Mouse (Mus musculus): Measurements from ENCODE around the gene Sart3.
"Not testable (repeated sequence)": the region's sequence is repeated elsewhere in the genome, so short reads cannot be mapped to it uniquely, and the experiment has no call there.

The Sart3 gene

DNA sequence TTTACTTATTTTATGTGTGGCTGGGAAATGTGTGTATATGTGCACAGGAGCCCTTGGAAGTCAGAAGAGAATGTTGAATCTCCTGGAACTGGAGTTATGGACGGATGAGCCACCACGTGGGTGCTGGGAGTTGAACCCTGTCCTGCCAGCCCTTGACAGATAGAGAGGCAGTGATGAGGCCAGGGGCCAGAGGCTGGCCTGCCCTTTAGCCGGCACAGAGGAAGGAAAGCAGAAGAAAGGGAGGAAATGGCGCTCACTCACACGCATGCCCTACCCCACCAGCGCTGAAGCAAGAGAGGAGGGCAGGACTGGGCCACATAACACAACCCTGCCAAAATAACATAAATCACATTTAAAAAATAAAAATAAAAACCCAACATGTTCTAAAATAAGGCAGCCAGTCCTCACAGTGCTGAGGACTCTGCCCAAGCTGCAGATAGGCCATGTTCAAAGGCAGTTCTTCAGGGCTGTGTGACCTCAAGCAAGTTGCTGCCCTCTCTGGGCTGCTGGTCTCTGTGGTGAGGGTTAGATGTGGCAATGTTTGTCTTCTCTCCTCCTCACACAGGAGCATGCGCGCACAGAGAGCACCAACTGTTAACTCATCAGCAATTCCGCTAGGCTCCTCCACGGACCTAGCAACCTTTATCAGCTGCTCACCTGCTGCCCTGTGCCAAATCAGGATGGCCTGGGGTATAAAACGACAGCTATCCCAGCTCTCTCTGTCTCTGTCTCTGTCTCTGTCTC is 18.3 kb upstream of the Sart3 start:
- peak; percentile 75 for DNase-seq (ENCODE audit: low spot score)

DNA sequence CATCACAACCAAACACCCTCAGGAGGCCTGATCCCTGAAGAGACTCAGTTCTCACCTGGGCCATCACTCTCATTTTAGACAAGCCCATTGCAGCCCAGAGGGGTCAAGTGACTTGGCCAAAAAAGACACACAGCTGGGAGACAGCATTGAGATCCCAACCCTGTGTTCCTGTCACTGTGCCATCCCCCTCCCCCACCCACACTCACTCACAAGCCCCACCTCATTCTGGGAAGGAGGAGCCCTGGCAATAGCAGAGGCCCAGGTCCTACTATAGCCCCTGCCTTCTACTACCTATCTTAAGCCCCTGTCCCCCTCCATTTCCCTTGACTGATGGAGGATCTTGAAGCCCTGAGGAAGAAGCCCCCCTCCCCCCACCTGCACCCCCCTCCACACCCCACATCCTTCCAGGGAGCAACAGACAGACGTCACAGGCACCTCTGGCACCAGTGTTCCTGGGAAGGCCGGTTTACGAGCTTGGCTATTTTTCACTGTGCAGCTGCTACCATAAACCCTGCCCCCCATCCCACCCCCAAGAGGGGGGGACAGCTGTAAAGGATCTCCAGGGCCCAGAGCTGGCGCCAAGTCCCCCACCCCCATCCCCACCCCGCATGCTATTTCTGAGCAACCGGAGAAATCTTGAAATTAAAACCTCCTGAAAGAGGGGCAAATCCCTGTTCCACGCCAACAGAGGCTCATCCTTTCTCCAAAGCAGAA is 16.9 kb upstream of the Sart3 start:
- peak; percentile 24 for DNase-seq (ENCODE audit: low spot score)

DNA sequence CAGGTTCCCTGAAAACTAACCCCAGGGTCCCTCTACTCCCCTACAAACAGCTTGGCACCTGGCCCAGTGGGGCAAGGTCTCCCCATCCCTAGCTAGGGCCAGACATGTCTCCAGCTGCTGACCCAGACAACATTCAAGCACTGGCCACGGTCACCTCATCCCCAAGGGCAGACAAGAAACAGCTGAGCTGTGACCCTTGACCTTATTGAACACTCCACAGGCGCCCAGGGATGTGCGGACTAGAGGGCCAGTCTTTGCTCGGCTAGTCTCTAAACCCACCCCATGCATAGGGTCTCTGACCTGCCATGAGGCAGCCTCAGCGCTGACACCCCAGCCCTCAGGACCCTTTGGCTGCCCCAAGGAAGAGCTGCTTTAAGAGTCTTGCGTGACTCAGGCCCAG is 16.3 kb upstream of the Sart3 start:
- peak; percentile 27 for DNase-seq (ENCODE audit: low spot score)

DNA sequence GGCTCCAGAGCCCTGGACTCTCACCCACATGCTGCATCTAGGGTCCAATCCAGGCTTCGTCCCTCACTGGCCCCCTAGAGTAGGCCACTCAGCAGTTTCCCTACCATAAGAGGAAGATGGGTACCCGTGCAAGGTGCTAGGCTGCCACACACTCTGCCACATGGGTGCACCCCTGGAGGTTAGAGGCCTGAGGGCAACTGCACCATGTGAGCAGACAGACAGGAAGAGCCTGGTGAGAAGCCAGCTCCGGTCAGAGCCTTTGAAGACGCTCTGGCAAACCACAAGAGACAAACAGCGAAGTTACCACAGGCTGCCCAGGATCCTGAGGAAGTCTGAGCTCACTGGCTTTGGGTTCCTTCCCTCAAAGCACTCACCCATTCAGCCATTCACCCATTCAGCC is 14.7 kb upstream of the Sart3 start:
- no peak for DNase-seq (ENCODE audit: low spot score)

DNA sequence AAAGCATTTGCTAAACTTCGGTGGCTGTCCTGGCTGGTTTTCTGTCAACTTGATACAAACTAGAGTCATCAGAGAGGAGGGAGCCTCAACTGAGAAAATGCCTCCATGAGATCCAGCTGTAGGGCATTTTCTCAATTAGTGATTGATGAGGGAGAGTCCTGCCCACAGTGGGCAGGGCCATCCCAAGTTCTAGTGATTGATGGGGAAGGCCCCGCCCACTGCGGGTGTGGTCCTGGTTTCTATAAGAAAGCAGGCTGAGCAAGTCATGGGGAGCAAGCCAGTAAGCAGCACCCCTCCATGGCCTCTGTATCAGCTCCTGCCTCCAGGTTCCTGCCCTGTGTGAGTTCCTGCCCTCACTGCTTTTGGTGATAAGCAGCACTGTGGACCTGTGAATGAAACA is 11.8 kb upstream of the Sart3 start:
- not testable (repeated sequence) for DNase-seq (ENCODE audit: low spot score)

DNA sequence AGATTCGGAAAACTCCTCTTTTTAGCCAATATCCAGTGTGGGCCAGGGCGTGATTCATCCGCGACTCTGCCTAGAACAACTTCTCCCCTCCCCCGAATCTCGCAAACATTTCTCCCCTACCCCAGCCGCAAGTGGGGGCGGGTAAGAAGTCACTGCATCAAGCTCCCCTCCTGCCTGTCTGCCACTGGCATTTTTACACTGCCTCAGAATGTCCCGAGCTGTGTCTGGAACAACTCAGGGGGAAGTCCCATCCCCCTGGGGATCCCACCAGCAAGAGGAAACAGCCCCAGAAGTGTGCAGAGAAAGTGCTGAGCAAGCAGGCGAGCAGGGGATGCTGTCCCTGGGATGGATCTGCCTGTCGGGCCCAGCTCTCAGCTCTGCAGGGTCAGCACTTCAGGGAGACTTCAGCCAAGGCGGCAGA is 11.3 kb upstream of the Sart3 start:
- peak; percentile 80 for DNase-seq (ENCODE audit: low spot score)

DNA sequence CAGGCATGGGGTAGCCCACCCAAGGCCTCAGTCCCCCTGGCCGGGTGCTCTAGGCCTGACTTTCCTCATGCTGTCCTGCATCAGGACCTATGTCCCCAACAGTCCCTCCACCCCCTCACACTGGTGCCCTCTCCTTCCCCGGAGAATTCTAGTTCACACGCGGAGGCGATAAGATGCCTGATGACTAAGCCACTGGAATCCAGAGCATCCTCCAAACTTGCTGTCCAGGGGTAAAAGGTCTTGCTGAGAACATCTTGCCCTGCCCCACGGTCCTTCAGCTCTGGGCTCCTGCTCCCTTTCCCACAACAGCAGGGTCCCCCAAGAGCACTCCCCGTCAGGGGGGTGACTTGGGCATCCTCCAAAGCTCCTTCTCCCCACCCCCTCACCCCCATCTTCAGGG is 10.3 kb upstream of the Sart3 start:
- DNase-seq (ENCODE audit: low spot score) = no peak

DNA sequence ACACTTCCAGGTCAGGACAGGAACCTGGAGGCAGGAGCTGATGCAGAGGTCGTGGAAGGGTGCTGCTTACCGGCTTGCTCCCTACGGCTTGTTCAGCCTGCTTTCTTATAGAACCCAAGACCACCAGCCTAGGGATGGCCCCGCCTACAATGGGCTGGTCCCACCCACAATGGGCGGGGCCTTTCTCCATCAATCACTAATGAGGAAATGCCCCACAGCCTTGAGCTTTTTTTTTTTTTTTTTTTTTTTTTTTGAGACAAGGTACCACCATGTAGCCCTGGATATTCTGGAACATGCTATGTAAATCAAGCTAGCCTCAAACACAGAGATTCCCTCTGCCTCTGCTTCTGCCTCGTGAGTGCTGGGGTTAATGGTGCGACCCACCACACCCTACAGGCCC is 9.6 kb upstream of the Sart3 start:
- DNase-seq (ENCODE audit: low spot score) = no peak

DNA sequence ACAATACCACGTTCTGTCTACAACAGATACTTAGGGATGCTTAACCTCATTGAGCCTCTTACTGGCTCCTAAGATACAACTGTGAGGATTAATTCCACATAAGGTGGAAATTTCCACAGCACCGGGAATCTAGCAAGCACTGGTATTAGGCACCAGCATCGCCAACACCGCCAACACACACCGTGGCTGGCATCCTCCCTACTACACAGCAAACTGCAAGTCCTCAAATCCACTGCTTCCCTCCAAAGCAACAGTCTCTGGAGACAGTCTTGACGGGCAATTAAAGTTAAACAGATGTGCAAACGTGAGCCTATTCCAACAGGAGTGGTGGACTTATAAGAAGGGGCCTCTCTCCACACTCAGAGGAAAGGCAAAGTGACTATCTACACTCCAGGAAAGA is 8.9 kb upstream of the Sart3 start:
- no peak for DNase-seq (ENCODE audit: low spot score)

DNA sequence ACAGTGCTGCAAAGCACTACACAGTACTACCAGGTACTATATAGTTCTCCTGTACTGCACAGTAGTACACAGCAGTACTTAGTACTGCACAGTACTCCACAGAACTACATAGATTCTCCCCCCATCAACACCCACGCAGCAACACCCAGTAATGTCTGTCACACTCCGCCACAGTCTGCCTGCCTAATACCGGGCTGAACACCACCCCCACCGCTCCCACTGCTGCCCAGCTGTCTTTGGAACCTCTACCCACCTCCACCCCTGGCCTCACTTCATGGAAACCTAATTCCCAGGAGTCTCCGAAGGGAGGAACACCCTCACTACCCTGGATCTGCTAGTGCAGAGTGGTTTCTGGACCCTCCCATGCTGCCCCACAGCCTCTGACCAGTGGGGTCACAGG is 8.5 kb upstream of the Sart3 start:
- no peak for DNase-seq (ENCODE audit: low spot score)

DNA sequence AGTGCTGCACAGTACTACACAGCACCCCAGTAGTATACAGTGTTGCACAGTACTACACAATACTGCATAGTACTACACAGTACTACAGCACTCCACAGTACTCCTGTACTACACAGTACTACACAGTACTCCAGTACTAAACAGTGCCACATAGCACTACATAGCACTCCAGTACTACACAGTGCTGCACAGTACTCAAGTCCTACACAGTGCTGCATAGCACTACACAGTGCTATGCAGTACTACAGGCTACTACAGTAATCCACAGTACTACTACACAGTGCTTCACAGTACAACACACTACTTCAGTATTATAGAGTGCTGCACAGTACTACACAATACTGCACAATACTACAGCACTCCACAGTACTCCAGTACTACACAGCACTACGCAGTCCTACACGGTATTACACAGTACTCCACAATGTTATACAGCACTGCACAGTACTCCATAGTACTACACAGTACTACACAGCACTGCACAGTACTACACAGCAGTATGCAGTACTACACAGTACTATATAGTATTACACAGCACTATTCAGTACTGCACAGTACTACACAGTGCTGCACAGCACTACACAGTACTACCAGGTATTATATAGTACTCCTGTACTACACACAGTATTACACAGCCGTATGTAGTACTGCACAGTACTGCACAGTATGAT is 7.9 kb upstream of the Sart3 start:
- no peak for DNase-seq (ENCODE audit: low spot score)

DNA sequence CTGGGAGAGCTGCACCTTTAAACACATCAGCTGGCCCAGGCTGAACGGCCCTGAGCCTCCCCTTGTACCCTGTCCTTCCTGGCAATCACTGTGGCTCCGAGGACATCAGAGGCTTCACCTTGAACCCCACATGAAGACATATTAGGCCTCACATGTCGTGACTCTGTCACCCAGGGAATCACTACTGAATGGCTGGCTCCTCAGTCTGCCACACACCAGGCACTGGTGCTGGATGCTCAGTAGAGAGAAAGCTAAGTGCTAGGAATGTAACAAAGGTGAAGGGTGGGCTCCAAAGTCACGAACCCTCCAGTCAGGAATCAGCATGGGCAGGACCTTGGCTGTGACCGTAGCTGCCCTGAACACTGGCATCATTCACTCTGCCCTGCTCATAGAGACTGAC is 7.3 kb upstream of the Sart3 start:
- no peak for DNase-seq (ENCODE audit: low spot score)

DNA sequence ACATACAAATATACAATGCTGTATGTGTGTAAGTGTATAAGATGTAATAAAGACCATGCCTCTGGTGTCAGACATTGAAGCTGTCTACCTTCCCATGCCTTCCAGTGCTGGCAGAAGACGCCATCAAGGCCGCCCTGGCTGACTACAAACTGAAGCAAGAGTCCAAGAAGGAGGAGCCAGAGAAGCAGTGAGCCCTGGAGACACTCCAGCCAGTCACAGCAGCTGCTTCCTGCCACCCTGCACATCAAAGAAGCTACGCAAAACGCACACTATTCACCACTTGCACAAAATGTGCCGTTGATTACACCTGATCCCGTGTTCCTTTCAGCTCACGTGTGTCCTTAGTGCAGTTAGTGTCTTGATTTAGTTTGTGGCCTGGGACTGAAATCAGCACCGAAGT is 5.4 kb upstream of the Sart3 start:
- not testable (repeated sequence) for DNase-seq (ENCODE audit: low spot score)

DNA sequence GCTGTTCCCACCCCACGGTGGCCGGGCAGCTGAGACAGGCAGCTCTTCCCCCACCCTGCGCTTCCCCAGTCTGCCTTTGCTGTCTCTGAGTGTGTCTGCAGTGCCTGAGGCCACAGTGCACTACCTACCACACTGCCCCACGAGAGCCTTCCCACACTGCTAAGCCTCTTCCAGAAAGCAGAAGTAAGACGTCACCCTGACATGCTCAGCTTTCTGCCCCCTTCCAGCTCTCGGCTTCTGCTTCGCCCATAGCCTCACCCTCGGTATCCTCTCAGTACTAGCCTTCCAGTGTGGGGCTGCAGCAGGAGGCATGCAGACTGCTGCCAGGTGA is 4.6 kb upstream of the Sart3 start:
- no peak for DNase-seq (ENCODE audit: low spot score)

DNA sequence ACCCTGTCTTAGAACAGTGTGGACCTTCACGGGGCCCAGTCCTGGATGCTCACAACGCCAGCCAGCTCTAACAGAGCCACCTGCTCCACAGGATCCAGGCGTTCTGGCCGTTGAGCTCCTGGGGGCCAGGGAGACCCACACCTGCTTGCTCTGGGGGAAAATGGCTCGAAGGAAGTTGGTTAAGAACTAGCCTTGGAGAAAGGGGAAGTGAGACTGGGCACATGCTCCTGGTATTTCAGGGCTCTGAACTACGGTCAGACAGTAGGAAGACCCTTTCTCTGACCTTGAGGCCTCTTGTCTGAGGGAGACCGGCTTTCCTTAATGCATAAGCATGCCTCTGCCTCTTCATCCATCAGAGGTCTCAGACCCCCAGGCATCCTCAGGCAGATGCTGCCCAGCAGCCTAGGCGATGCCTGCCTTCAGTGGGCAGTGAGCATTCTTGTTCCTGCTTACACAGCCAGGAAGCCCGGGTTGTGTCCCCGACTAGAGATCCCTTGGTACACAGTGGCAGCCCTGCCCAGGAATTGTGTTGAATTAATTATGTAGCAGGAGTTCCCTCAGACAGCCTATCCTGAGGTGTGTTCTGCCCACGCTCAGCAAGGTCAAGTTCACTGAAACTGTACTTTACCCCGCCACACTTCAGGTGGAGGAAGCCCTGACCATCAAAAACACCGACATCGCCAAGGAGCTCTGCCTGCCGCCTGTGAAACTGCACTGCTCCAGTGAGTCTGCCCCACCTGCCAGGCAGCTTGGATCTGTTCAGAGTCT is 4.0 kb upstream of the Sart3 start:
- DNase-seq (ENCODE audit: low spot score) = no peak

DNA sequence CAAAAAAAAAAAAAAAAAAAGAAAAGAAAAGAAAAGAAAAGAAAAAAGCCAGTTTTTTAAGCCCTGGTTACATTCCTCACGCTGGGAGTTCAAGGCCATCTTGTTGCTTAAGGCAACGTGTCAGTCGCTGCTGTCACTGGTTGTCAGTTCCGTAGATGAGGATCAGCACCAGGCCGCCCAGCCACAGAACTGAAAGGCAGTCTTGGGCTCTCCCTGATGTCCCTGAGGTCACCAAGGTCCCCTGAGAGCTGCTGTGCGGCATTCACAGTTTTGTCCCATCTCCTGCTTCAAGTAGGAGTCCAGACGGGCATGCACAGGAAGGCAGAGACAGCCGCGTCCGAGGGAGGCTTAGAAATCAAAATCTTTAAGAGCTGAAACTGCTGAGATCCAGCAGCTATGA is 3.3 kb upstream of the Sart3 start:
- DNase-seq (ENCODE audit: low spot score) = no peak

DNA sequence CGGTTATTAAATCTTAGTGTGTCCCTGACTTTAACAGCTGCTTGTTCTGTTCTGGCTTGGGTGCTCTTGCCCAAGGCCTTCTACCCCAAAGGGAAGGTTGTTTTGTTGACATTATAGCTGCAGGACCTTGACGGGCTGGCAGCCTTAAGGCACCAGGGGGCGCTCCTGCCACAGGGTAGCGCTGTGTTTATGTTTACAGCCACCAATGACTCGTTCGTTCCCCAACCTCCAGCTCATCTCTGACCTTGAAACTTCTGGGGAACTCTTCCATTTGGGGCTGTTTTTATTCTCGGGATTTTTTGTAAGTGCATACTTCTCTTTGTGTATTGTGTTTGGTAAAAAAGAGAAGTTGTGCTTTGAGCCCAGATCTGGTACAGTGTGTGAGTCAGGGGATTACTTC is 1.4 kb upstream of the Sart3 start:
- peak; percentile 78 for DNase-seq (ENCODE audit: low spot score)

DNA sequence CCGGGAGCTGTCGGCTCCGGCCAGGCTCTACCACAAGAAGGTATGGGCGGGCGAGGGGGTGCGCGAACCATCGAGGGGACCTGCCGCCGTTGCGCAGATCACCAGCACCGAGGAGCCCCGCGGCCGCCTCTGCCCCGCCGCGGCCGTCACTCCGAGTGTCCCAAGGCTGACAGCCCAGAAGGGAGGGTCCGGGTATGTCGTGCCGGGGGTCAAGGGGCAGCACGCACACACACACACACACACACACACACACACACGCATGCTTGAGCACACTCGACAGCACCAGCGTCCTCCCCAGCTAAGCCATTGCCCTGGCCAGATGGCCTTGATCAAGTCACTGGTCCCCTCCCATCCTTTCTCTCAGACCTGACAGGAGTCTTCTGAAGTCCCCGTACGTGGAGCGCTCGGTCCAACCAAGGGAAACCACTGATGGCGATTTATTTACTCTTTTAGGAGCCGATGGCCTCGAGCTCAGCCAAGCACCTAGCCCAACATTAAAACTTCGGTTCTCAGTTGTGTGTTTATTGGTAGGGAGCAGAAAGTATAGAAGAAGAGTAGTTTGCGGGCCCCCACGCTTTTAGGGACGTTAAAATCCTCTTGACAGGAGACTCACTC is 702 bp upstream of the Sart3 start:
- DNase-seq (ENCODE audit: low spot score) = peak; percentile 9

DNA sequence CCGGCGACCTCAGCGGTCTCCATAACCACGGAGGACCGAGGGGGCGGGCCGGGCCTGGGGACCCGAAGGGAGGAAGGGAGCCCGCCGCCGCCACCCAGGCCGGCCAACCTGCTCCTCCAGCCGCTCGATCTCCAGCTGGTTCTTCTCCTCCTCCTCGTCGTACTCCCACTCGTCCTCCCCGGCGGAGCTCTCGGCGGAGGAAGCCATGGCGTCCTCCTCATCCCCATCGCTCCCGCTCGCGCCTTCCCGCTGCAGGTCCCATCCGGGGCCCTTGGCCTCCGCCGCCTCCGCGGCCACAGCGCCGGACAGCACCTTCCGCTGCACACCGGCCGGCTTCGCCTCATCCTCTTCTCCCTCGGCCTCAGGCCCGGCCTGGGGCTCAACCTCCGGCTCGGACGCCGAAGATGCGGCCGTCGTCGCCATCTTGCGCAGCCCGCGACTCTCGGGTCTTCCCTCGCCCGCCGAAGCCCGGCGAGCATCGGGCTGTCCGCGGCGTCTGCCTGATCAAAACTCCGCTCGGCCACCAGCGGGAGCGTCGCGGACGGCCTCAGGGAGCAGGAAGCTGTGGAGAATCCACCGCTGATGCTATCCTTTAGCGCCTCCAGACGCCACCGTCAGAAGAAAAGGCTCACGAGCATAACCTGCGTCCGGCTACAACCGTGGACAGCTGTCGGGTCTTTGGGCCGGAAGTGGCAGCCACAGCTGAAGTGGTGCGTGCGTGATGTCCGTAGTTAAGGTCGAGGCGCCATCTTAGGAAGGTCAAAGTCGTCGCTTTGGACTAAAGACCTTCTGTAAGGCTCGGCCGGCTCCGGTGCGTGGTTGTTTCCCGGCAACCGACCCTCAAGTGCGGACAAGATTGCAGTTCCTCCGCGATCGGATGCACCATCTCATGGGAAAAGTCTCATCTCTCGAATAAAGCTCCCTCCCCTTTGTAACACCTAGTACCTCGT is 822 bp downstream of the Sart3 start:
- peak; percentile 93 for DNase-seq (ENCODE audit: low spot score)

DNA sequence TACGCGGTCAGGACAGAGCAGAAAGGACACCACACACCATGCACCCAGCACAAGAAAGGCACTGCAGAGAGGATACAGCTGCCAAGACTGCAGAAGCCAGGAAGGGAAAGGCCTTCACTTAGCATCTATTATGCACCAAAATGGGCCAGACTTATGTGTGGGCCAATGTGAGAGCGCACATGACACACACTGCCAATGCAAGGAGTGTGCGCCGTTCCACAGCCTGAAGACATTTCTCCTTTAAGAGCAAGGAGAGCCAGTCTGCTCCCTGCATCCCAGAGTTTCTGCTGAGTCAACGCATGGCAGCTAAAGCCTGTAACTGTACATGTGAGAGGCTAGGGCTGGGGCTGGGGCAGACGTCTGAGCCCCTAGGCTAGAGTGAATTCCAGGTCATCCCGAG is 3.5 kb downstream of the Sart3 start:
- DNase-seq (ENCODE audit: low spot score) = no peak
